ENCODE assay signal across 8 mouse cellular contexts in the genomic region with DNA sequence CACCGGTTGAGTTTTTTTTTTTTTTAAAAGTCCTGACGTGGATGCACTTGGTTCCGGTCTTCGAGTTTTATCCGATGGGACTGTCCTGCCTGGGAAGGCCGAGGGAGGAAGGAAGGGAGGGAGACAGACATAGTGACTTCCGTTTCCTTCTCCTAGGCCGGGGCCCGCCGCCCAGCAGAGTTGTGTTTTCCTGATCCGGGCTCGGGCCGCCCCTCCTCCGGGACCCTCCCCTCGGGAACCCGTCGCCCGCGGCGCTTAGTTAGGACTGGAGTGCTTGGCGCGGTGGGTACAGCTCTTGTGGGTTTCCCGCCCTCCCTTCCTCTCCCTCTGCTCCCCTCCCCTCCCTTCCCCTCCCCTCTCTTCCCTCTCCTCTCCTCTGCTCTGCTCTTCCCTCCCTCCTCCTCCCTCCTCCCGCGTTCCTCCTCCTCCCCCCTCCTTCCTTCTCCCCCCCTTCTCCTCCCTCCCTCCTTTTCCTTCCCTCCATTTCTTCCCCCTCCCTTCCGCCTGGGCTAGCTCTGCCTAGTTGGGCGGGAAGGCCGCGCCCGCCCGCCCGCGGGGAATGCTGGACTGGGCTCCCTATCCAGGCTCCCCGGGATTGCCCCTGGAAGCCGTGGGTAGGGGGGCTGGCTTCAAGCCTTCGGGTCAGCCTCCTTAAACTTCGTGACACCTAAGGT. TPM values are rescaled to one million over a fixed set of nuclear protein-coding genes. Genes with fewer than 3 reads are reported as not detected.
DNase-seq lines count a peak whose midpoint lies in the region; ATAC-seq and TF ChIP-seq lines count a peak whose summit lies in the region.

No protein-coding gene starts in this region.

- peak; percentile 60 for DNase-seq in MEL-GATA-1-ER (ENCODE audit: extremely low read depth, low read depth)
- DNase-seq in cerebellum, adult 2 months, result peak; percentile 79 to 82
- DNase-seq in forebrain, postnatal 0 days, result peak; percentile 85
- peak; percentile 83 for DNase-seq in heart, postnatal 4 days
- DNase-seq in layer of hippocampus, adult 8-10 months (ENCODE audit: low spot score in 2 of 2), result peak; percentile 60 to 63
- peak; percentile 87 for DNase-seq in lung, embryonic 14.5 days
- peak; percentile 51 to 61 for DNase-seq in thymus, adult 18-20 months

- H3K36me3 ChIP-seq in forebrain, postnatal 0 days (ENCODE audit: insufficient read depth), result no peaks in the 10 kb centered on the region
- H3K36me3 ChIP-seq in lung, embryonic 14.5 days (ENCODE audit: insufficient read depth), result no peaks in the 10 kb centered on the region

- no peaks in the 10 kb centered on the region for H3K27me3 ChIP-seq in cerebellum, adult 2 months (ENCODE audit: control insufficient read depth, insufficient read depth, low read length)
- no peaks in the 10 kb centered on the region for H3K27me3 ChIP-seq in forebrain, postnatal 0 days (ENCODE audit: insufficient read depth, low read length)
- H3K27me3 ChIP-seq in lung, embryonic 14.5 days (ENCODE audit: insufficient read depth, low read length), result no peaks in the 10 kb centered on the region

- H3K9ac ChIP-seq in forebrain, postnatal 0 days, result peak overlapping the region; percentile 60
- peak overlapping the region; percentile 56 for H3K9ac ChIP-seq in lung, embryonic 14.5 days

- TF ChIP-seq POLR2A in cerebellum, adult 2 months (IDR thresholded peaks at IDR 0.05; ENCODE audit: borderline replicate concordance, insufficient read depth, low read length), result no peak

- ATAC-seq in forebrain, postnatal 0 days, result peak; percentile 93
- peak; percentile 93 for ATAC-seq in lung, embryonic 14.5 days (ENCODE audit: insufficient read depth)
- peak; percentile 2; the same call in 1 of the 2 replicates for ATAC-seq in neutrophil, adult 5-6 weeks (ENCODE audit: extremely low read depth, insufficient number of reproducible peaks, low FRiP score, poor library complexity, severe bottlenecking)

- 6% methylated on average over 9 of the region's 37 CpGs for WGBS in cerebellum, adult 2 months
- 35% methylated on average over 34 of the region's 37 CpGs for WGBS in forebrain, postnatal 0 days
- 10% methylated on average over 29 of the region's 37 CpGs for WGBS in lung, embryonic 14.5 days

- no peaks in the 10 kb centered on the region for H3K9me3 ChIP-seq in forebrain, postnatal 0 days (ENCODE audit: low read length)
- H3K9me3 ChIP-seq in lung, embryonic 14.5 days (ENCODE audit: low read depth, low read length), result no peaks in the 10 kb centered on the region

- peak overlapping the region; percentile 98 for H3K4me3 ChIP-seq in cerebellum, adult 2 months (replicated peaks; ENCODE audit: insufficient read depth, low read depth, low read length)
- H3K4me3 ChIP-seq in forebrain, postnatal 0 days (ENCODE audit: low read depth, low read length), result peak overlapping the region; percentile 49
- H3K4me3 ChIP-seq in lung, embryonic 14.5 days (ENCODE audit: low read depth, low read length), result peak overlapping the region; percentile 43

- H3K4me2 ChIP-seq in forebrain, postnatal 0 days (ENCODE audit: low read depth), result peak overlapping the region; percentile 45
- H3K4me2 ChIP-seq in lung, embryonic 14.5 days, result peak overlapping the region; percentile 66

- peaks cover 3% of the 10 kb centered on the region; the same call in 1 of the 2 replicates for H3K4me1 ChIP-seq in cerebellum, adult 2 months (ENCODE audit: control insufficient read depth, insufficient read depth, low read length)
- H3K4me1 ChIP-seq in forebrain, postnatal 0 days (ENCODE audit: insufficient read depth), result no peaks in the 10 kb centered on the region
- no peaks in the 10 kb centered on the region for H3K4me1 ChIP-seq in lung, embryonic 14.5 days (ENCODE audit: insufficient read depth)

- no peak for TF ChIP-seq CTCF in cerebellum, adult 2 months (IDR thresholded peaks at IDR 0.05; ENCODE audit: borderline replicate concordance, insufficient read depth, low read depth, low read length)
- no peak for TF ChIP-seq CTCF in forebrain, postnatal 0 days (IDR thresholded peaks at IDR 0.05; ENCODE audit: low read depth)
- no peak for TF ChIP-seq CTCF in lung, embryonic 14.5 days (IDR thresholded peaks at IDR 0.05; ENCODE audit: low read depth)

- peak overlapping the region; percentile 93 for H3K27ac ChIP-seq in cerebellum, adult 2 months (ENCODE audit: insufficient read depth, low read length)
- H3K27ac ChIP-seq in forebrain, postnatal 0 days (ENCODE audit: low read depth, low read length), result peak overlapping the region; percentile 92
- H3K27ac ChIP-seq in lung, embryonic 14.5 days (ENCODE audit: low read depth), result peak overlapping the region; percentile 93

RNA-seq across cellular contexts. Expression of gene Xiap, which starts 8.9 kb away (rescaled TPM):
- polyA plus RNA-seq in cerebellum, adult 2 months (2012; rRNA removed), result 46.3 and 48.0 TPM in 2 replicates
- 30.3 and 41.9 TPM in 2 replicates for total RNA-seq in forebrain, postnatal 0 days (2014; rRNA removed)
- polyA plus RNA-seq in forebrain, postnatal 0 days (2015; fragmentation: Nextera tagmentation; extraction: Ambion mirVana), result 5.7 and 8.3 TPM in 2 replicates
- total RNA-seq in heart, postnatal 4 days (2021), result 10 to 100 TPM; 46.6 to 51.1 TPM
- total RNA-seq in layer of hippocampus, adult 8-10 months (2022), result 10 to 100 TPM; 42.4 to 52.9 (median 47.9) TPM
- 20.8 and 23.0 TPM in 2 replicates for polyA plus RNA-seq in lung, embryonic 14.5 days (2014; fragmentation: Nextera tagmentation; extraction: Ambion mirVana)
- total RNA-seq in neutrophil, adult 5-6 weeks (2017), result 55.1 and 61.2 TPM in 2 replicates

Comparison
In these comparisons a context has a peak if more than half of its experiments do, and no peak if none do; other contexts are left out.
1. Peak in every context shown above with its lines: DNase-seq, ATAC-seq, H3K4me3 ChIP-seq and H3K27ac ChIP-seq.
2. H3K4me3 ChIP-seq: peak in every context shown above with its lines; median percentile 98 in cerebellum, adult 2 months; 49 in forebrain, postnatal 0 days; 43 in lung, embryonic 14.5 days.
3. ATAC-seq: peak in every context shown above with its lines; median percentile 93 in forebrain, postnatal 0 days; 93 in lung, embryonic 14.5 days; 2 in neutrophil, adult 5-6 weeks.